ENCODE assay signal across 22 mouse cellular contexts in the genomic region with DNA sequence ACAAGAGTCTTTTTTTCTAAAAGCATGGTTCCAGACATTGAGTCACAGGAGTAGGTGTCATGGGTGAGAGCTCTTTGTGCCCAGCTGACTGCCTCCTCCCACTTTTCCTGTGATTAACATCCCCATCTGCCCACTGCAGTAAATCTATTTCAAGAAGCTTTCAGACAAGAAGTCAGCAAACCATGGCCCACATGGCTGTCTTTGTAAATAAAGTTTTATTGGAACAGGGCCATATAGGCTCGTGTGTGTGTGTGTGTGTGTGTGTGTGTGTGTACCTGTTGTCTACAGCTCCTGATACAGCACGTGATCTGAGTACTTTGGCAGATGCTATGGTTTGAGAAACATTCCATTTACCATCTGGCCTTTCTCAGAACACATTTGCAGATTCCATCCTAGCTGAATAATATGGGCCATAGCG.
DNase-seq lines count a peak whose midpoint lies in the region; ATAC-seq and TF ChIP-seq lines count a peak whose summit lies in the region.
"Had no signal": no experiment of that assay in that cellular context is flagged by ENCODE, and none has a peak within 500 bp of the region (broad histone marks: within the 10 kb centered on the region; RNA-seq: fewer than 3 reads in every experiment).

No protein-coding gene starts in this region.

- peak; percentile 85 for ATAC-seq in frontal cortex, adult (ENCODE audit: low TSS enrichment)
- ATAC-seq: hindbrain, postnatal 0 days; intestine, postnatal 0 days had no signal

- H3K27me3 ChIP-seq in embryonic facial prominence, embryonic 10.5 days (replicated peaks; ENCODE audit: low read depth, poor library complexity, severe bottlenecking) = 0 out of 2 replicates have a peak, but pooled peaks cover 4% of the 10 kb centered on the region
- H3K27me3 ChIP-seq: CH12.LX; kidney, embryonic 15.5 days; neural tube, embryonic 13.5 days had no signal

- 78% methylated on average over 3 of the region's 3 CpGs for WGBS in embryonic facial prominence, embryonic 10.5 days

- no peaks in the 10 kb centered on the region for H3K36me3 ChIP-seq in embryonic facial prominence, embryonic 10.5 days (replicated peaks)
- H3K36me3 ChIP-seq: heart, embryonic 10.5 days; hindbrain, embryonic 10.5 days; kidney, embryonic 15.5 days; neural tube, embryonic 13.5 days had no signal

- no peaks in the 10 kb centered on the region for H3K4me1 ChIP-seq in embryonic facial prominence, embryonic 10.5 days
- H3K4me1 ChIP-seq: heart, embryonic 10.5 days; hindbrain, embryonic 10.5 days; kidney, embryonic 15.5 days; megakaryocyte, embryonic 14.5 days; neural tube, embryonic 13.5 days had no signal

- no peak overlapping the region for H3K4me3 ChIP-seq in left cerebral cortex, adult 2 months
- no peak overlapping the region for H3K4me3 ChIP-seq in embryonic facial prominence, embryonic 10.5 days
- H3K4me3 ChIP-seq: heart, embryonic 10.5 days; hindbrain, embryonic 10.5 days; kidney, embryonic 15.5 days; megakaryocyte, embryonic 14.5 days; neural tube, embryonic 13.5 days had no signal

- TF ChIP-seq CTCF in left cerebral cortex, adult 2 months (IDR thresholded peaks at IDR 0.05) = no peak

- 0 out of 2 replicates have a peak overlapping the region, but pooled peaks have one; percentile 15 for H3K27ac ChIP-seq in left cerebral cortex, adult 2 months
- no peak overlapping the region for H3K27ac ChIP-seq in embryonic facial prominence, embryonic 10.5 days (replicated peaks)
- H3K27ac ChIP-seq: heart, embryonic 10.5 days; hindbrain, embryonic 10.5 days; hindbrain, postnatal 0 days; kidney, embryonic 15.5 days; neural tube, embryonic 13.5 days had no signal

- intact Hi-C loops in left cerebral cortex, adult 2 months (cut with DNase I) = loop anchor here (5.0 to 10.0 kb wide), 2 partner anchors 154 to 557 kb away; no protein-coding TSS in a partner anchor
- intact Hi-C loops in left cerebral cortex, postnatal 10 days (cut with DNase I) = no loop called here

- no peaks in the 10 kb centered on the region for H3K9me3 ChIP-seq in embryonic facial prominence, embryonic 10.5 days
- H3K9me3 ChIP-seq: heart, embryonic 10.5 days; hindbrain, embryonic 10.5 days; kidney, embryonic 15.5 days; megakaryocyte, embryonic 14.5 days; neural tube, embryonic 13.5 days had no signal

- no peak for DNase-seq in frontal cortex, postnatal 14 days (ENCODE audit: low spot score in 2 of 2)
- DNase-seq in left cerebral cortex, adult 2 months (ENCODE audit: extremely low spot score in 1 of 2, low spot score in 2 of 2) = peak in 1 of 2 experiments; percentile 23
- no peak for DNase-seq in left cerebral cortex, postnatal 10 days (ENCODE audit: extremely low spot score in 1 of 2, low spot score in 2 of 2)
- peak; percentile 80 for DNase-seq in brain, adult 2 months (ENCODE audit: low read depth, low spot score)
- peak; percentile 21 to 28 for DNase-seq in layer of hippocampus, postnatal 36 days
- no peak for DNase-seq in embryonic facial prominence, embryonic 10.5 days (ENCODE audit: low spot score)
- no peak for DNase-seq in adrenal gland, postnatal 14 days
- DNase-seq: cerebellum, adult 11-12 months; cerebellum, postnatal 14 days; liver; lung, postnatal 14 days; midbrain, embryonic 14.5 days; right cerebral cortex, postnatal 25 days had no signal

Comparison
In these comparisons a context has a peak if more than half of its experiments do, and no peak if none do; other contexts are left out.
1. DNase-seq: peak in brain, adult 2 months (single experiment) and layer of hippocampus, postnatal 36 days (2 of 2); none in frontal cortex, postnatal 14 days (0 of 2), left cerebral cortex, postnatal 10 days (0 of 2), embryonic facial prominence, embryonic 10.5 days (single experiment) and adrenal gland, postnatal 14 days (single experiment).